Mouse (Mus musculus) ES-E14 (cell line): ENCODE data around the gene Sdc3.

ENCODE experiments used
- HCFC1 ChIP-seq: IDR thresholded peaks from 2 replicates; pipeline ENCODE4 v1.6.1; 2012; ENCODE audit warnings: low read length, inconsistent platforms, borderline replicate concordance; ENCODE audit not compliant: insufficient read depth
- MAFK ChIP-seq: IDR thresholded peaks from 2 replicates; pipeline ENCODE4 v1.6.1; 2014; ENCODE audit warnings: mild to moderate bottlenecking, low read depth, low read length, inconsistent platforms; ENCODE audit not compliant: insufficient read depth
- ZC3H11A ChIP-seq: IDR thresholded peaks from 2 replicates; pipeline ENCODE4 v1.6.1; 2012; ENCODE audit warnings: low read depth, mild to moderate bottlenecking, inconsistent platforms, low read length, borderline replicate concordance

DNA sequence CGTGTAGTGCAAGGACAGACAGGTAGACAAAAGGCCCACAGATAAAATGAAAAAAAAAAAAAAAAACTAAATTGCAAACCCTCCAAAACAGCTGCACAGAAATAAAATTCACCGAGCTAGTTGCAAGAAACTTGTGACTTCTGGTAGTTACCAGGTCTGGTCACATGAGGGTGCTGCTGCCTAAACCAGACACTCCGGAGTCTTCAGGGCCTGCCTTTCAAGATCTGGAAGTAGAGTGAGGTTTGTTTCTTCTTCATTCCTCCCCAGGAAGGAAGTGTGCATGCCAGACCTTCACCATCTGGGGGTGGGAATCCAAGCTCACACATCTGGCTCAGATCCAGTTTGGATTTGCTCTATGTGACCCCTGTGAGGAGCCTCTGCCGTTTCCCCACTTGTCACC is 7.6 kb upstream of the Sdc3 start:
- TF ChIP-seq HCFC1 (no peak), MAFK (no peak), ZC3H11A (no peak)
